Mouse (Mus musculus): Measurements from ENCODE around the gene Apeh. TPM values are rescaled to one million over a fixed set of nuclear protein-coding genes. Genes with fewer than 3 reads are reported as not detected.

Apeh gene
- polyA plus RNA-seq, 1 experiment from 2014 or later, result 54.7 TPM

- no peaks in the 10 kb centered on the region for H3K27me3 ChIP-seq (replicated peaks)
- H3K36me3 ChIP-seq (replicated peaks), result peaks cover 13% of the 10 kb centered on the region; the same call in 1 of the 2 replicates
- no peak overlapping the region for H3K27ac ChIP-seq
- WGBS, result 21% methylated on average over 8 of the region's 8 CpGs
- 0 out of 2 replicates have a peak, but pooled peaks have one; percentile 58 for ATAC-seq (replicated peaks)
- no peak overlapping the region for H3K4me3 ChIP-seq
- no peak overlapping the region for H3K4me2 ChIP-seq
- no peak overlapping the region for H3K9ac ChIP-seq
- H3K4me1 ChIP-seq, result no peaks in the 10 kb centered on the region
- H3K9me3 ChIP-seq, result no peaks in the 10 kb centered on the region
Measured at GRCm38 (mm10) chr9:108067900-108068299, 26.5 kb downstream of the Apeh start.

DNA sequence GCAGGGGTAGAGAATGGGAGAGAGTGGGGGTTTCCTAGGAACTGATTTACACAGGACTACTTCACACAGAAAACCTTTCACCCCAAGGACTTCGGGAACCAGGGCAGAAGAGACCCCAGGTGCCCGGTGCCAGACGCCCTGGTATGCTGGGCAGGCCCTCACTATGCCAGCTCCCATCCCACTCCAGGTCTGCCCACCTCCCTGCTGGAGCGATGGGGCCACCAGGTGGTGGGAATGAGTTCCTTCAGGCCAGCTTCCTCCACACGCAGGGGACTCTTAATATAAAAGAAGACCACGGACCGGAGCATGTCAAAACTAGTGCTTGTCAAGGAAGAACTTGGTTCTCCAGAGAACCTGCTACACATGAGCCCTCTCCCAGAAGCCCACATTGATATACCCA, 27.2 kb downstream of the Apeh start:
- Histone ChIP-seq H3K4me1 (no peaks in the 10 kb centered on the region), H3K4me2 (no peak overlapping the region), H3K9ac (no peak overlapping the region), H3K9me3 (no peaks in the 10 kb centered on the region), H3K4me3 (no peak overlapping the region), H3K27ac (no peak overlapping the region), H3K27me3 (replicated peaks) (no peaks in the 10 kb centered on the region), H3K36me3 (replicated peaks) (peaks cover 13% of the 10 kb centered on the region; the same call in 1 of the 2 replicates)
- ATAC-seq (replicated peaks), result no peak
- WGBS, result 78% methylated on average over 7 of the region's 7 CpGs

DNA sequence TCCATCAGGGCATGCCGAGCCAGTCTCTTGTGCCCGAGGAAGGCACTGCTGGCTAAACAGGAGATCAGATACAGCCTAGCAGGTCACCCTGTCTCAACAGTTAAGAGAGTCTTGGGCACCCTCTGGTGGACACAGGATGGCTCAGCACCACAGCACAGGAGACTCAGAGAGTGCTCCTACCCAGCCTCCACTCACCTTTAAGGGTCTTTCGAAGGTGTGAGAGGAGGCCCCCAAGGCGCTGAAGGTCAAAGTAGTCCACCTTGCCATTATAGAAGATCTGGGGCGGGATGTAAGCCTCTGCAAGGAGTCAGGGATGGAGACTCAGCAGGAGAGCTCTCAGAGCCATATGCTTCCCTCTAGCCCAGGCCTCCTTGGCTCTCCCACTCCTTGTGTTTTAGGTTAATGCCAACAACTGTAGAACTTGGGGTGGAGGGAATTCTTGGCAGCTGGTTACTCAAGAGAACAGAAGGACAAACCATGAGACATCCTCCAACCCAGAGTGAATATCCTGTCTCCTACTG, 28.9 kb downstream of the Apeh start:
- Histone ChIP-seq H3K4me3 (no peak overlapping the region), H3K36me3 (replicated peaks) (peaks cover 10% of the 10 kb centered on the region; the same call in 1 of the 2 replicates), H3K4me1 (no peaks in the 10 kb centered on the region), H3K9ac (no peak overlapping the region), H3K27ac (no peak overlapping the region), H3K27me3 (replicated peaks) (no peaks in the 10 kb centered on the region), H3K9me3 (no peaks in the 10 kb centered on the region), H3K4me2 (no peak overlapping the region)
- ATAC-seq (replicated peaks), result no peak
- WGBS, result 43% methylated on average over 5 of the region's 5 CpGs

- Histone ChIP-seq H3K9ac (no peak overlapping the region), H3K4me1 (no peaks in the 10 kb centered on the region), H3K4me3 (no peak overlapping the region), H3K27ac (no peak overlapping the region), H3K36me3 (replicated peaks) (peaks cover 18% of the 10 kb centered on the region; the same call in 1 of the 2 replicates), H3K9me3 (no peaks in the 10 kb centered on the region), H3K27me3 (replicated peaks) (no peaks in the 10 kb centered on the region), H3K4me2 (no peak overlapping the region)
- WGBS, result 90% methylated on average over 12 of the region's 12 CpGs
- ATAC-seq (replicated peaks), result no peak
Measured at GRCm38 (mm10) chr9:108063361-108063760, 31.0 kb downstream of the Apeh start.

- no peaks in the 10 kb centered on the region for H3K4me1 ChIP-seq
- H3K27ac ChIP-seq, result no peak overlapping the region
- peaks cover 23% of the 10 kb centered on the region; the same call in 1 of the 2 replicates for H3K36me3 ChIP-seq (replicated peaks)
- 78% methylated on average over 3 of the region's 3 CpGs for WGBS
- no peaks in the 10 kb centered on the region for H3K9me3 ChIP-seq
- no peak overlapping the region for H3K4me2 ChIP-seq
- H3K9ac ChIP-seq, result no peak overlapping the region; the same call in 1 of the 2 replicates
- no peaks in the 10 kb centered on the region for H3K27me3 ChIP-seq (replicated peaks)
- H3K4me3 ChIP-seq, result no peak overlapping the region
- ATAC-seq (replicated peaks), result no peak
Measured at GRCm38 (mm10) chr9:108062142-108062541, 32.3 kb downstream of the Apeh start.

DNA sequence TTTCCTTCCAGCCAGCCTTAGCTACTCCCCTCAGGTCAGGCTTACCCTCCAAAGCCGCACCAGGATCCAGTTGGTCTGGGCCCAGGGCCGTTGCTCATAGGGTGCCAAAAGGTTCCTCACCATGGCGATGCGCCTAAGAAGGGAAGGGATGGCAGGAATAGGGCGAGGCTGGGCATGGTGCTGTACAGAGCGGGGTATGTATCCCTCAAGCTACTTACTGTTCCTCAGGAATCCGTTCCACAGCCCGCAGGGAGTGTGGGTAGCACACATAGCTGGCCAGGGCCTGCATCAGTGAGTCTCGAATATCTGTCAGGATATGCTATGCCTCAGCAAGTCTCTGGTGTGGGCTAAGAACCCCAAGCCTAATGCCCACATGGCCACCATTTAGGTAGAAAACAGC, 36.1 kb downstream of the Apeh start:
- Histone ChIP-seq H3K27ac (no peak overlapping the region), H3K9me3 (no peaks in the 10 kb centered on the region), H3K4me3 (no peak overlapping the region), H3K9ac (no peak overlapping the region), H3K4me2 (no peak overlapping the region), H3K4me1 (peaks cover under 1% of the 10 kb centered on the region; the same call in 1 of the 2 replicates), H3K27me3 (replicated peaks) (no peaks in the 10 kb centered on the region), H3K36me3 (replicated peaks) (peaks cover 32% of the 10 kb centered on the region; the same call in 1 of the 2 replicates)
- 93% methylated on average over 9 of the region's 9 CpGs for WGBS
- ATAC-seq (replicated peaks), result no peak

GRCm38 (mm10) chr9:108057262-108057562, 37.2 kb downstream of the Apeh start:
- Histone ChIP-seq H3K27ac (no peak overlapping the region), H3K36me3 (replicated peaks) (peaks cover 28% of the 10 kb centered on the region; the same call in 1 of the 2 replicates), H3K27me3 (replicated peaks) (no peaks in the 10 kb centered on the region), H3K4me3 (no peak overlapping the region), H3K9me3 (no peaks in the 10 kb centered on the region), H3K4me2 (no peak overlapping the region), H3K4me1 (peaks cover 11% of the 10 kb centered on the region; the same call in 1 of the 2 replicates), H3K9ac (no peak overlapping the region)
- WGBS, result 92% methylated on average over 5 of the region's 5 CpGs
- no peak for ATAC-seq (replicated peaks)

DNA sequence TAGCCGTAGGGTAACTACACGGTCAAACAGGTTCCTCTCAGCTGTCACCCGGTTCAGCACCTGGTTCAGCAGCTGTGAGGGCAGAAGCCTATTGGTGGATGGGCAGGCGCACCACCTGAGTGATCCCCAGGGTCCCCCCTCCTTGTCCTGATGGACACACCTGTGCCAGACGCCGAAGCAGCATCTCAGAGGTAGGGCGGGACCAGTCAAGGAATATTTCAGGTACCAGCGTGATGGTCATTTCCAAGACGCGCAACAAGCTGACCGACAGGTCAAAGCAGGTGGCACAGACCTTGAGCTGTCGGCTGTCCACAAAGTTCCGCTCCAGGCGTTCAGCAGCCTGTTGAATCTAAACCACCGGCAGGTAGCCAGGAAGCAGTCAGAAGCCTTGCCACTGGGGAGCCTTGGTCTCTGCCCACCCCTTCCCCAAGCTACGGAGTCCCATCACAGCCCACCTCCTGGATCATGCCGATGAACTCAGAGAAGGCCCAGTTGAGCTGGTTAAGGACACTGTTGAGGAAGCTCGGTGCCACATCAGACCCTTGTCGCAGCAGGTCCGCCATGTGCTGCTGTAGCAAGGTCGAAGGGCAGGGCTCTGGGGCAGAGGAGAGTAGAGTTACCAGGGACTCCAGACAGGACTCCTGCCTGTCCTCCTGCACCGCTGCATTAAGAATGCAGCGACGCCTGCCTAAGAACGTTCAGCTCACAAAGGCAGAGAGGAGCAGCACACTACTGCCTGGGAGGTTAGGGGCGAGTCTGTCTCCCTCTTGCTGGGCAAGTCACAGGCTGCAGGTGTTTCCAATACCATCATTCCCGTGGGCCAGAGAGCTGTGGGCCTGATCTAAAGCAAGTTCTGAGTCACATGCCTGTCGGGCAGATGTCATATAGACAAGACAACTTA, 37.8 kb downstream of the Apeh start:
- H3K27me3 ChIP-seq (replicated peaks), result no peaks in the 10 kb centered on the region
- H3K9me3 ChIP-seq, result no peaks in the 10 kb centered on the region
- H3K36me3 ChIP-seq (replicated peaks), result peaks cover 28% of the 10 kb centered on the region; the same call in 1 of the 2 replicates

DNA sequence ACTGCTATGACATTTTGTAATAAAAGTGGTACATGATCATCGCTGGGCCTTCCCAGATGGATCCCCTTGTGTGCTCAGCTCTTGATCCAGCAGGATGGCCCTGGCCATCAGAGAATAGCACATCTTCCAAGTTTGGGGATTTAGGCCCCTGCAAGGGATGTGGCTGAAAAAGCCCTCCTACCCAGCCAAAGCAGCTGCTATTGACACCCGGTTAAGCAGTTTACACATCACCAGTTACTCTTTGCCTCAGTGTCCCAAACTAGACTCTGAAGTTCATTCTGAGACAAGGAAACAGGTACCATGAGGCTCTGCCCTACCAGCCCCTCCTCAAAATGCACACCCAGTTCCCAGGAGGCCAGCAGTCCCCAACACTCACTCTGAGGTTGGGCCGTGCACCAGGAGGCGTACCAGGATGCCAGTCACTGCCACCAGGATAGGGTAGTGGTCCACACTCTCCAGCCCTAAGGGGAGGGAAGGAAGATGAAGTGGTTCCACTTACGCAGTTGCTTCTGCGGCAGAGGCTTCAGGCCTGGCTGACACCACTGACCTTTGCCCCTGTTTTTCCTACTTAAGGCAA, 38.7 kb downstream of the Apeh start:
- no peak overlapping the region for H3K4me3 ChIP-seq
- H3K9ac ChIP-seq, result no peak overlapping the region
- H3K4me2 ChIP-seq, result no peak overlapping the region
- H3K9me3 ChIP-seq, result no peaks in the 10 kb centered on the region
- peaks cover 28% of the 10 kb centered on the region; the same call in 1 of the 2 replicates for H3K36me3 ChIP-seq (replicated peaks)
- peaks cover 11% of the 10 kb centered on the region; the same call in 1 of the 2 replicates for H3K4me1 ChIP-seq
- no peak overlapping the region for H3K27ac ChIP-seq
- 89% methylated on average over 6 of the region's 6 CpGs for WGBS
- no peaks in the 10 kb centered on the region for H3K27me3 ChIP-seq (replicated peaks)
- no peak for ATAC-seq (replicated peaks)

More for the DNA sequence above, 37.8 kb downstream of the Apeh start:
- no peak overlapping the region for H3K9ac ChIP-seq
- no peak overlapping the region for H3K4me3 ChIP-seq
- WGBS, result 81% methylated on average over 28 of the region's 28 CpGs
- no peak for ATAC-seq (replicated peaks)
- H3K4me1 ChIP-seq, result peaks cover 11% of the 10 kb centered on the region; the same call in 1 of the 2 replicates
- H3K4me2 ChIP-seq, result no peak overlapping the region
- no peak overlapping the region for H3K27ac ChIP-seq

DNA sequence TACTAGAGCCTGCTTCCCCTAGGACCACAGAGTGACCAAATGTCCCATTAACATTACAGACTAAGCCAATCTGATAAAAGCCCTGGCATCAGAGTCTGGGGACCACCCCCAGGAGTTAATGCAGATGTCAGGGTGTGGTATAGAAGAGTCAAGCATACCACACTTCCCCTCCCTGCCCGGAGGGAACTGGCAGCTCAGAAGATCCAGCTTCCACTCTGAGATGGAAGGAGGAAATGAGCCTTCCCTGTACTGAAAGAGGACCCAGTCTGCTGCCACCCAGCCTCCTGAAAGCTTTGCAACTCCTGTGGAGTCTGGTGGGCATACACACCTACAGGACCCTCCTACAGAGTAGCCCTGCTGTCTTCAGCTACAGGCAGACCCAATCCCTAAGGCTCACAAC, 39.3 kb downstream of the Apeh start:
- peaks cover 17% of the 10 kb centered on the region for H3K4me1 ChIP-seq
- no peak overlapping the region for H3K4me3 ChIP-seq
- H3K9ac ChIP-seq, result no peak overlapping the region
- WGBS, result 88% methylated on average over 1 of the region's 1 CpGs
- no peak overlapping the region for H3K27ac ChIP-seq
- H3K4me2 ChIP-seq, result no peak overlapping the region
- no peaks in the 10 kb centered on the region for H3K9me3 ChIP-seq
- ATAC-seq (replicated peaks), result no peak
- no peaks in the 10 kb centered on the region for H3K27me3 ChIP-seq (replicated peaks)
- H3K36me3 ChIP-seq (replicated peaks), result peaks cover 28% of the 10 kb centered on the region; the same call in 1 of the 2 replicates

GRCm38 (mm10) chr9:108054331-108055040, 39.9 kb downstream of the Apeh start:
- H3K27me3 ChIP-seq (replicated peaks), result no peaks in the 10 kb centered on the region
- H3K4me1 ChIP-seq, result peaks cover 22% of the 10 kb centered on the region
- no peak overlapping the region for H3K27ac ChIP-seq
- 89% methylated on average over 22 of the region's 22 CpGs for WGBS
- no peak overlapping the region for H3K9ac ChIP-seq
- H3K9me3 ChIP-seq, result no peaks in the 10 kb centered on the region
- no peak for ATAC-seq (replicated peaks)
- H3K36me3 ChIP-seq (replicated peaks), result peaks cover 28% of the 10 kb centered on the region; the same call in 1 of the 2 replicates
- H3K4me2 ChIP-seq, result no peak overlapping the region
- H3K4me3 ChIP-seq, result no peak overlapping the region

Data from midbrain, embryonic 15.5 days (tissue).